Mouse (Mus musculus): ENCODE results near the gene Faf1. TPM values are rescaled to one million over a fixed set of nuclear protein-coding genes. Genes with fewer than 3 reads are reported as not detected.
A peak's percentile ranks its signal among the peaks of the same experiment; 100 is the strongest.

The Faf1 gene
- 10 to 100 TPM; 26.8 to 27.6 TPM for total RNA-seq (2021)
- long read RNA-seq, experiment 1, full-length matches to known transcripts, result 146 of 154 reads
- long read RNA-seq, experiment 1, partial matches to known transcripts, result 2 of 154 reads
- long read RNA-seq, experiment 1, other reads (novel, unspliced or antisense), result 6 of 154 reads
- long read RNA-seq, experiment 2, full-length matches to known transcripts, result 159 of 171 reads
- long read RNA-seq, experiment 2, partial matches to known transcripts, result 4 of 171 reads
- long read RNA-seq, experiment 2, other reads (novel, unspliced or antisense), result 8 of 171 reads

- peak; percentile 95 for DNase-seq
These were observed at the start of gene Faf1 for GRCm38 (mm10) chr4:109676218-109677215. Gene Faf1 (plus strand): TSS chr4:109676588.

- no peak for DNase-seq
These were observed 46.2 kb upstream of the Faf1 start for GRCm38 (mm10) chr4:109630215-109630614.

- no peak for DNase-seq
These were observed 45.4 kb upstream of the Faf1 start for GRCm38 (mm10) chr4:109631029-109631428.

- no peak for DNase-seq
These were observed 41.4 kb upstream of the Faf1 start for GRCm38 (mm10) chr4:109634971-109635370.

- DNase-seq, result no peak
These were observed 37.0 kb upstream of the Faf1 start for GRCm38 (mm10) chr4:109639356-109639755.

GRCm38 (mm10) chr4:109640141-109640540 lies 36.2 kb upstream of the Faf1 start:
- DNase-seq, result no peak

- DNase-seq, result no peak
These were observed 34.9 kb upstream of the Faf1 start for GRCm38 (mm10) chr4:109641451-109641850.

GRCm38 (mm10) chr4:109647281-109647680 lies 29.1 kb upstream of the Faf1 start:
- DNase-seq, result no peak

GRCm38 (mm10) chr4:109649331-109649730 lies 27.1 kb upstream of the Faf1 start:
- no peak for DNase-seq

GRCm38 (mm10) chr4:109653251-109653650 lies 23.1 kb upstream of the Faf1 start:
- DNase-seq, result no peak

GRCm38 (mm10) chr4:109654701-109655100 lies 21.7 kb upstream of the Faf1 start:
- no peak for DNase-seq

- no peak for DNase-seq
These were observed 20.6 kb upstream of the Faf1 start for GRCm38 (mm10) chr4:109655738-109656137.

- no peak for DNase-seq
These were observed 20.1 kb upstream of the Faf1 start for GRCm38 (mm10) chr4:109656301-109656700.

GRCm38 (mm10) chr4:109657021-109657850 lies 19.2 kb upstream of the Faf1 start:
- peak; percentile 62 for DNase-seq

GRCm38 (mm10) chr4:109657851-109658500 lies 18.4 kb upstream of the Faf1 start:
- DNase-seq, result no peak

GRCm38 (mm10) chr4:109658826-109659225 lies 17.6 kb upstream of the Faf1 start:
- DNase-seq, result no peak

- no peak for DNase-seq
These were observed 16.8 kb upstream of the Faf1 start for GRCm38 (mm10) chr4:109659571-109659970.

- DNase-seq, result no peak
These were observed 15.8 kb upstream of the Faf1 start for GRCm38 (mm10) chr4:109660568-109660967.

GRCm38 (mm10) chr4:109661183-109661582 lies 15.2 kb upstream of the Faf1 start:
- DNase-seq, result no peak

- no peak for DNase-seq
These were observed 14.1 kb upstream of the Faf1 start for GRCm38 (mm10) chr4:109662271-109662670.

GRCm38 (mm10) chr4:109664091-109664490 lies 12.3 kb upstream of the Faf1 start:
- no peak for DNase-seq

Measured in gastrocnemius, postnatal 10 days (tissue).